Mouse (Mus musculus): ENCODE results near the gene Ankrd36.

DNA sequence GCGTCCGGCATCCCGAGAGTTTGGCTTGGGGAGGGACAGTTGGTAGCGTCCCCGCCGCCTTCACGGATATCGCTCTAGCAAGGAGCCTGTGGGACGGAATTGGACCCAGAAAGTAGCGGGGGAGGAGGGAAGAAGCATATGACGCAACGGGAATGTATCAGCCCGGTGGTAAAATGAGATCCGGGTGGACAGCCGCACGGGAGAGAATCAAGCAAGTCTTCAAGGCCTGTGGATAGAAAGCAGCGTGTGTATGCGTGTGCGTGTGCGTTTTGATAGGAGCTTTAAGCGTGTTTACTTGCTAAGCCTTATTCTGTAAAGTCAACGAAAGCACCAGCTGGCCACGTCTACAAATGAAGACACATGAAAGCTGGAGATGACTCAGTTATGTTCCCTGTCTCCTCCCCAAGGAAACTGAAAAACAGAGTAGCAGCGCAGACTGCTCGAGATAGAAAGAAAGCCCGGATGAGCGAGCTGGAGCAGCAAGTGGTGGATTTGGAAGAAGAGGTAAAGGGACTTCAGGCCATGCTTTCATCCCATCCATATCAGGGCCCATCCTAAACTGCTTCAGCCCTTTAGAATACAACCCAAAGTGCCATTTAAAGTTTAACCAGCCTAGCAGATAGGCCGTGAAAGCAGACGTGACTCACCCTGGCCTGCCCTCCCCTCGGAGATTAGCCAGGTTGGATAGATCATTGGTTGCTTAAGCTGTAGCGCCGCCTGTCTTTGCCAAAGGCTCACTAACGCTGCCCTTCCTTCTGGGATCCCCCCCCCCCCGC, 47.8 kb upstream of the Ankrd36 start:
- TF ChIP-seq CTCF (IDR thresholded peaks at IDR 0.05; ENCODE audit: borderline replicate concordance, insufficient read depth, low read length) (peak; percentile 30; the same call in 1 of the 2 replicates), POLR2A (IDR thresholded peaks at IDR 0.05; ENCODE audit: low read depth, low read length) (peak; percentile 71)
